Mouse (Mus musculus) lung, embryonic 14.5 days (tissue): Measurements from ENCODE around the gene Mef2a. TPM values are rescaled to one million over a fixed set of nuclear protein-coding genes. Genes with fewer than 3 reads are reported as not detected.

Experiments
- ATAC-seq: fragments of 200-750 bp; cut with Nextera tagmentation; 2 replicates; pipeline ENCODE4 v1.8.0; 2017; ENCODE audit warnings: mild to moderate bottlenecking, moderate TSS enrichment, moderate library complexity; ENCODE audit not compliant: insufficient read depth
- DNase-seq: peaks from one replicate; pipeline ENCODE4 v3.0.0-alpha.2; 2015
- H3K27ac ChIP-seq: fragments of 300-500 bp; sonication (generic); 2 replicates; pipeline ENCODE4 v1.5.1; 2014; ENCODE audit warnings: low read depth, mild to moderate bottlenecking, moderate library complexity
- H3K27me3 ChIP-seq: fragments of 300-500 bp; sonication (generic); 2 replicates; pipeline ENCODE4 v1.6.1; 2014; ENCODE audit warnings: low read length, control low read depth; ENCODE audit not compliant: insufficient read depth
- H3K36me3 ChIP-seq: fragments of 300-500 bp; sonication (generic); 2 replicates; pipeline ENCODE4 v1.6.1; 2014; ENCODE audit warnings: control low read depth; ENCODE audit not compliant: insufficient read depth
- H3K4me1 ChIP-seq: fragments of 300-500 bp; sonication (generic); 2 replicates; pipeline ENCODE4 v1.6.1; 2014; ENCODE audit warnings: antibody characterized with exemption, control low read depth; ENCODE audit not compliant: insufficient read depth
- H3K4me2 ChIP-seq: fragments of 300-500 bp; sonication (generic); 2 replicates; pipeline ENCODE4 v1.6.1; 2014; ENCODE audit warnings: mild to moderate bottlenecking
- H3K4me3 ChIP-seq: fragments of 300-500 bp; sonication (generic); 2 replicates; pipeline ENCODE4 v1.5.1; 2014; ENCODE audit warnings: low read depth, low read length
- H3K9ac ChIP-seq: fragments of 300-500 bp; sonication (generic); 2 replicates; pipeline ENCODE4 v1.6.1; 2014
- H3K9me3 ChIP-seq: fragments of 300-500 bp; sonication (generic); 2 replicates; pipeline ENCODE4 v1.6.1; 2016; ENCODE audit warnings: low read depth, low read length, control low read depth
- CTCF ChIP-seq: IDR thresholded peaks from 2 replicates; pipeline ENCODE4 v1.5.1; 2016; ENCODE audit warnings: antibody characterized with exemption, low read depth
- WGBS: fragments of 180-500 bp; shearing (Covaris S2); extraction: QIAGEN DNeasy Blood & Tissue Kit; methylation state at CpG from one replicate; pipeline ENCODE4 v1.1.7; 2014; 5-methylcytosine and 5-hydroxymethylcytosine counted together
- polyA plus RNA-seq: library from polyadenylated mRNA; unstranded; fragments of >200 nt; fragmentation: Nextera tagmentation; extraction: Ambion mirVana; gene quantifications from 2 replicates; pipeline ENCODE4 v1.2.1, GENCODE M21; 2014

Mef2a gene
- polyA plus RNA-seq, 1 experiment from 2014 or later, result 51.6 TPM

- Histone ChIP-seq H3K27ac (no peak overlapping the region), H3K4me3 (no peak overlapping the region), H3K36me3 (no peaks in the 10 kb centered on the region), H3K4me2 (no peak overlapping the region), H3K9ac (no peak overlapping the region), H3K27me3 (no peaks in the 10 kb centered on the region; the same call in 1 of the 2 replicates), H3K9me3 (no peaks in the 10 kb centered on the region), H3K4me1 (no peaks in the 10 kb centered on the region)
- 14% methylated on average over 10 of the region's 10 CpGs for WGBS
- DNase-seq, result peak; percentile 84
- ATAC-seq, result peak; percentile 52; the same call in 1 of the 2 replicates
- TF ChIP-seq CTCF, result peak; percentile 93
Observed at GRCm38 (mm10) chr7:67199412-67199811, 173.2 kb downstream of the Mef2a start.

- H3K9ac ChIP-seq, result no peak overlapping the region
- 28% methylated on average over 4 of the region's 4 CpGs for WGBS
Observed at GRCm38 (mm10) chr7:67183786-67184185, 188.9 kb downstream of the Mef2a start.

More at GRCm38 (mm10) chr7:67183786-67184185, 188.9 kb downstream of the Mef2a start:
- Histone ChIP-seq H3K27ac (no peak overlapping the region), H3K27me3 (no peaks in the 10 kb centered on the region), H3K4me2 (no peak overlapping the region), H3K4me1 (no peaks in the 10 kb centered on the region), H3K4me3 (no peak overlapping the region), H3K36me3 (no peaks in the 10 kb centered on the region), H3K9me3 (no peaks in the 10 kb centered on the region)
- no peak for DNase-seq
- ATAC-seq, result no peak
- TF ChIP-seq CTCF, result no peak

Other genes starting within 250 kb of the Mef2a start
- 10.9 and 11.9 TPM in 2 replicates for gene Lysmd4, start 150.3 kb downstream of the Mef2a start, polyA plus RNA-seq